In the genomic region with DNA sequence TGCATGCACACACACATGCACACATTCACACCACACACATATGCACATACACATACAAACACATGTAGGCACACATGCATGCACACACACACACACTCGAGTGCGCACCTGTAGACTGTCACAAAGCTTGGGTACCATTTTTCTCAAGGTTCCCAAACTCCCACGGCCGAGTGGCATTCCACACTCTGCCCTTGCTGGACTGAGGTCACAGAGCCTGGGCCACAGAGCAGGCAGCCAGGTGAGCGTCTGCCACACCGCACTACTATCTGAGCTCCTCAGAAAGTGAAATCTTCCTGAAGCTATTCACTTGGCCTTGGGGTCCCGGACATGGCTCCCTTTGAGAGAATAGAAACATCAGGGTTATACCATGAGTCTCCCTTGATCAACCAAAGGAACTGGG, we compare ENCODE assay signal across 21 mouse cellular contexts. TPM values are rescaled to one million over a fixed set of nuclear protein-coding genes. Genes with fewer than 3 reads are reported as not detected.
DNase-seq lines count a peak whose midpoint lies in the region; ATAC-seq lines count a peak whose summit lies in the region.
"Had no signal": no experiment of that assay in that cellular context is flagged by ENCODE, and none has a peak within 500 bp of the region (broad histone marks: within the 10 kb centered on the region; RNA-seq: fewer than 3 reads in every experiment).

No protein-coding gene starts in this region.

- peak; percentile 1 for DNase-seq in gastrocnemius, postnatal 10 days
- DNase-seq in gastrocnemius, postnatal 14 days: no peak
- no peak for DNase-seq in hindbrain, embryonic 10.5 days (ENCODE audit: low spot score)
- DNase-seq in lung, postnatal 25 days (ENCODE audit: low spot score): no peak
- DNase-seq in urinary bladder, adult 2 months (ENCODE audit: low spot score): peak; percentile 14
- DNase-seq in urinary bladder, postnatal 36 days (ENCODE audit: low spot score in 2 of 2): no peak
- DNase-seq: adrenal gland, postnatal 10 days; cerebellum, adult 2 months; cerebellum, postnatal 25 days; layer of hippocampus, adult 9-11 months; right cerebral cortex, adult 18-20 months had no signal

- intact Hi-C loops in gastrocnemius, postnatal 14 days (cut with DNase I; ENCODE audit: low total_unique reads): no loop called here

- H3K27me3 ChIP-seq in hindbrain, embryonic 10.5 days (ENCODE audit: insufficient read depth, poor library complexity, severe bottlenecking): no peaks in the 10 kb centered on the region; the same call in 1 of the 2 replicates
- no peaks in the 10 kb centered on the region for H3K27me3 ChIP-seq in hindbrain, embryonic 13.5 days
- H3K27me3 ChIP-seq in lung, embryonic 16.5 days (ENCODE audit: control insufficient read depth, insufficient read depth, low read depth, low read length): no peaks in the 10 kb centered on the region
- H3K27me3 ChIP-seq: embryonic facial prominence, embryonic 13.5 days; neural tube, embryonic 13.5 days had no signal

- no peak overlapping the region for H3K9ac ChIP-seq in hindbrain, embryonic 13.5 days
- H3K9ac ChIP-seq in lung, embryonic 16.5 days (ENCODE audit: low read length): peak overlapping the region; percentile 43
- H3K9ac ChIP-seq: embryonic facial prominence, embryonic 13.5 days; liver, embryonic 14.5 days; neural tube, embryonic 13.5 days had no signal

- H3K36me3 ChIP-seq in hindbrain, embryonic 10.5 days: no peaks in the 10 kb centered on the region
- no peaks in the 10 kb centered on the region for H3K36me3 ChIP-seq in hindbrain, embryonic 13.5 days
- H3K36me3 ChIP-seq in lung, embryonic 16.5 days (ENCODE audit: control insufficient read depth, insufficient read depth, low read length): no peaks in the 10 kb centered on the region
- H3K36me3 ChIP-seq: embryonic facial prominence, embryonic 13.5 days; neural tube, embryonic 13.5 days had no signal

- ATAC-seq in hindbrain, embryonic 13.5 days (ENCODE audit: low FRiP score): no peak
- ATAC-seq in lung, embryonic 16.5 days (ENCODE audit: low read depth): no peak
- ATAC-seq: forebrain, embryonic 14.5 days; hindbrain, postnatal 0 days; intestine, embryonic 16.5 days; midbrain, embryonic 16.5 days had no signal

- 0 out of 2 replicates have a peak overlapping the region, but pooled peaks have one; percentile 23 for H3K27ac ChIP-seq in hindbrain, embryonic 10.5 days
- no peak overlapping the region for H3K27ac ChIP-seq in hindbrain, embryonic 13.5 days
- peak overlapping the region; percentile 97 for H3K27ac ChIP-seq in lung, embryonic 16.5 days (ENCODE audit: low read length)
- H3K27ac ChIP-seq: hindbrain, postnatal 0 days; liver, embryonic 14.5 days; neural tube, embryonic 13.5 days had no signal

- H3K4me2 ChIP-seq in hindbrain, embryonic 13.5 days: no peak overlapping the region
- no peak overlapping the region for H3K4me2 ChIP-seq in lung, embryonic 16.5 days (ENCODE audit: low read depth, low read length)
- H3K4me2 ChIP-seq: embryonic facial prominence, embryonic 13.5 days; neural tube, embryonic 13.5 days had no signal

- H3K4me1 ChIP-seq in hindbrain, embryonic 10.5 days (replicated peaks): peaks cover 27% of the 10 kb centered on the region
- H3K4me1 ChIP-seq in hindbrain, embryonic 13.5 days (replicated peaks): peaks cover 12% of the 10 kb centered on the region
- H3K4me1 ChIP-seq in lung, embryonic 16.5 days (replicated peaks; ENCODE audit: control insufficient read depth, insufficient read depth, low read length): peaks cover 54% of the 10 kb centered on the region

- no peak overlapping the region for H3K4me3 ChIP-seq in hindbrain, embryonic 10.5 days
- no peak overlapping the region for H3K4me3 ChIP-seq in hindbrain, embryonic 13.5 days
- H3K4me3 ChIP-seq in lung, embryonic 16.5 days (ENCODE audit: low read length): no peak overlapping the region
- H3K4me3 ChIP-seq: embryonic facial prominence, embryonic 13.5 days; myocyte; neural tube, embryonic 13.5 days had no signal

- H3K9me3 ChIP-seq in hindbrain, embryonic 10.5 days: no peaks in the 10 kb centered on the region
- no peaks in the 10 kb centered on the region for H3K9me3 ChIP-seq in hindbrain, embryonic 13.5 days
- no peaks in the 10 kb centered on the region for H3K9me3 ChIP-seq in lung, embryonic 16.5 days (ENCODE audit: control insufficient read depth, low read length)
- H3K9me3 ChIP-seq: embryonic facial prominence, embryonic 13.5 days; neural tube, embryonic 13.5 days had no signal

- 92% methylated on average over 7 of the region's 7 CpGs for WGBS in hindbrain, embryonic 10.5 days
- WGBS in hindbrain, embryonic 13.5 days: 95% methylated on average over 7 of the region's 7 CpGs
- WGBS in lung, embryonic 16.5 days: 76% methylated on average over 7 of the region's 7 CpGs

RNA-seq across cellular contexts. Expression of a gene that starts 40.7 kb away (rescaled TPM):
- 10 to 100 TPM; 30.6 to 33.2 TPM for total RNA-seq in gastrocnemius, postnatal 10 days (2021)
- 10 to 100 TPM; 18.1 to 18.6 TPM for total RNA-seq in gastrocnemius, postnatal 14 days (2021)
- 14.0 and 14.3 TPM in 2 replicates for polyA plus RNA-seq in hindbrain, embryonic 10.5 days (2016; fragmentation: Nextera tagmentation; extraction: Ambion mirVana)
- 20.1 and 23.4 TPM in 2 replicates for polyA plus RNA-seq in hindbrain, embryonic 13.5 days (2015; fragmentation: Nextera tagmentation; extraction: Ambion mirVana)
- polyA plus RNA-seq in lung, embryonic 16.5 days (2015; fragmentation: Nextera tagmentation; extraction: Ambion mirVana): 32.7 and 33.0 TPM in 2 replicates
- 32.3 and 34.9 TPM in 2 replicates for polyA plus RNA-seq in urinary bladder, adult 2 months (2012; rRNA removed)

Comparison
In these comparisons a context has a peak if more than half of its experiments do, and no peak if none do; other contexts are left out.
1. DNase-seq: peak in gastrocnemius, postnatal 10 days (single experiment) and urinary bladder, adult 2 months (single experiment); none in gastrocnemius, postnatal 14 days (single experiment), hindbrain, embryonic 10.5 days (single experiment), lung, postnatal 25 days (single experiment) and urinary bladder, postnatal 36 days (0 of 2).